Mouse (Mus musculus): ENCODE results near the gene Chst14. TPM values are rescaled to one million over a fixed set of nuclear protein-coding genes. Genes with fewer than 3 reads are reported as not detected.

Gene Chst14
- polyA plus RNA-seq, 1 experiment = 10.3 TPM

DNA sequence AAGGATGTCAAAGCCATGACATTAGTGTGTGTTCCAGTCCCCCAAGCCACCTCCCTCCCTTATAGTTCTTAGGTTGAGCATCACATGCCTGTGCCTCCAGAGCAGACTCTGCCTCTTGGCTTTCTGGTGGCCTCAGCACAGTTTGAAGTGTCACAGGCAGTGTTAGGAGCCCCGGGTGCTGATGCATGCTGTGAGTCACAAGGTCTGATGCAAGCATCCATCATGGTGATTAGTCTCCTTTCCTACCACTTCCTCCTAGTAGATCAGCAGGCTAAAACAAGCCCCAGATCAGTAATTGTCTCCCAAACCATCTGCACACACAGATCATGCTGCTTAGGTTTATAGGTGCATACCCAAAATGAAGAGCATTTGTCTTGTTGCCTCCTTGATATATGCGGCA lies 35.2 kb downstream of the Chst14 start:
- Histone ChIP-seq H3K4me1 (ENCODE audit: control insufficient read depth, insufficient read depth, low read length) (no peaks in the 10 kb centered on the region), H3K36me3 (ENCODE audit: control insufficient read depth, insufficient read depth, low read length, poor library complexity, severe bottlenecking) (no peaks in the 10 kb centered on the region), H3K9ac (ENCODE audit: low read depth, poor library complexity, severe bottlenecking) (no peak overlapping the region), H3K9me3 (replicated peaks; ENCODE audit: control insufficient read depth, insufficient read depth, low read length, poor library complexity, severe bottlenecking) (no peaks in the 10 kb centered on the region), H3K27me3 (ENCODE audit: control insufficient read depth, insufficient read depth, low read length, poor library complexity, severe bottlenecking) (no peaks in the 10 kb centered on the region), H3K4me3 (ENCODE audit: low read depth, low read length) (no peak overlapping the region), H3K27ac (ENCODE audit: insufficient read depth, low read length) (no peak overlapping the region)
- TF ChIP-seq CTCF (IDR thresholded peaks at IDR 0.05; ENCODE audit: low read depth, low read length) (no peak), EP300 (IDR thresholded peaks at IDR 0.05; ENCODE audit: insufficient read depth, low read depth, low read length) (no peak)

- Histone ChIP-seq H3K27ac (ENCODE audit: insufficient read depth, low read length) (no peak overlapping the region), H3K4me3 (ENCODE audit: low read depth, low read length) (no peak overlapping the region), H3K36me3 (ENCODE audit: control insufficient read depth, insufficient read depth, low read length, poor library complexity, severe bottlenecking) (no peaks in the 10 kb centered on the region), H3K9ac (ENCODE audit: low read depth, poor library complexity, severe bottlenecking) (no peak overlapping the region), H3K27me3 (ENCODE audit: control insufficient read depth, insufficient read depth, low read length, poor library complexity, severe bottlenecking) (no peaks in the 10 kb centered on the region), H3K9me3 (replicated peaks; ENCODE audit: control insufficient read depth, insufficient read depth, low read length, poor library complexity, severe bottlenecking) (no peaks in the 10 kb centered on the region), H3K4me1 (ENCODE audit: control insufficient read depth, insufficient read depth, low read length) (no peaks in the 10 kb centered on the region)
- TF ChIP-seq POLR2A (IDR thresholded peaks at IDR 0.05; ENCODE audit: insufficient read depth, low read length) = no peak
- TF ChIP-seq CTCF (IDR thresholded peaks at IDR 0.05; ENCODE audit: low read depth, low read length) = no peak
- TF ChIP-seq EP300 (IDR thresholded peaks at IDR 0.05; ENCODE audit: insufficient read depth, low read depth, low read length) = no peak
These were observed 36.8 kb downstream of the Chst14 start for GRCm38 (mm10) chr2:118963007-118963675.

DNA sequence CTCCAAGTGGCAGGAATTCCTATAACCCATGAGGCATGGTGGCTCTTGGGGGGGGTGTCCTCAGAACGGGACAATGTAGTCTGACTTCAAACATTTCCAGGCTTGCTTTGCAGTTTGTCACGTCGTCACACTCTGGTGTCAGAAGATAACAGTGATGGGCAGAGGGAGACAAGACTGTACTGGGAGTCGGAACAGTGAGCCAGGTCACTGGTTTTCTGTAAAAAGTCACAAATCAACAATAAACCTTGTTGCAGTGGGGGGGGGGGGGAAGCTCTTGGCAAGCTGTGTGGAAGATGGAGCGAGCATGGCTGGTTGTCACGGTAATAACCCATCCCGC lies 37.3 kb downstream of the Chst14 start:
- no peaks in the 10 kb centered on the region for H3K4me1 ChIP-seq (ENCODE audit: control insufficient read depth, insufficient read depth, low read length)
- no peaks in the 10 kb centered on the region for H3K9me3 ChIP-seq (replicated peaks; ENCODE audit: control insufficient read depth, insufficient read depth, low read length, poor library complexity, severe bottlenecking)
- H3K27ac ChIP-seq (ENCODE audit: insufficient read depth, low read length) = no peak overlapping the region
- H3K4me3 ChIP-seq (ENCODE audit: low read depth, low read length) = no peak overlapping the region
- no peaks in the 10 kb centered on the region for H3K36me3 ChIP-seq (ENCODE audit: control insufficient read depth, insufficient read depth, low read length, poor library complexity, severe bottlenecking)
- H3K27me3 ChIP-seq (ENCODE audit: control insufficient read depth, insufficient read depth, low read length, poor library complexity, severe bottlenecking) = no peaks in the 10 kb centered on the region
- H3K9ac ChIP-seq (ENCODE audit: low read depth, poor library complexity, severe bottlenecking) = no peak overlapping the region
- TF ChIP-seq POLR2A (IDR thresholded peaks at IDR 0.05; ENCODE audit: insufficient read depth, low read length) (no peak), CTCF (IDR thresholded peaks at IDR 0.05; ENCODE audit: low read depth, low read length) (no peak), EP300 (IDR thresholded peaks at IDR 0.05; ENCODE audit: insufficient read depth, low read depth, low read length) (no peak)

GRCm38 (mm10) chr2:118969585-118970147 lies 43.4 kb downstream of the Chst14 start:
- no peak for TF ChIP-seq EP300 (IDR thresholded peaks at IDR 0.05; ENCODE audit: insufficient read depth, low read depth, low read length)
- no peak for TF ChIP-seq POLR2A (IDR thresholded peaks at IDR 0.05; ENCODE audit: insufficient read depth, low read length)
- no peak for TF ChIP-seq CTCF (IDR thresholded peaks at IDR 0.05; ENCODE audit: low read depth, low read length)
- no peak overlapping the region for H3K4me3 ChIP-seq (ENCODE audit: low read depth, low read length)

GRCm38 (mm10) chr2:118972048-118972447 lies 45.8 kb downstream of the Chst14 start:
- Histone ChIP-seq H3K27ac (ENCODE audit: insufficient read depth, low read length) (no peak overlapping the region), H3K4me1 (ENCODE audit: control insufficient read depth, insufficient read depth, low read length) (no peaks in the 10 kb centered on the region), H3K4me3 (ENCODE audit: low read depth, low read length) (no peak overlapping the region), H3K9ac (ENCODE audit: low read depth, poor library complexity, severe bottlenecking) (no peak overlapping the region), H3K36me3 (ENCODE audit: control insufficient read depth, insufficient read depth, low read length, poor library complexity, severe bottlenecking) (no peaks in the 10 kb centered on the region), H3K9me3 (replicated peaks; ENCODE audit: control insufficient read depth, insufficient read depth, low read length, poor library complexity, severe bottlenecking) (no peaks in the 10 kb centered on the region), H3K27me3 (ENCODE audit: control insufficient read depth, insufficient read depth, low read length, poor library complexity, severe bottlenecking) (0 out of 2 replicates have a peak, but pooled peaks cover 2% of the 10 kb centered on the region)
- TF ChIP-seq POLR2A (IDR thresholded peaks at IDR 0.05; ENCODE audit: insufficient read depth, low read length) (no peak), CTCF (IDR thresholded peaks at IDR 0.05; ENCODE audit: low read depth, low read length) (no peak), EP300 (IDR thresholded peaks at IDR 0.05; ENCODE audit: insufficient read depth, low read depth, low read length) (no peak)

More at GRCm38 (mm10) chr2:118969585-118970147, 43.4 kb downstream of the Chst14 start:
- Histone ChIP-seq H3K4me1 (ENCODE audit: control insufficient read depth, insufficient read depth, low read length) (no peaks in the 10 kb centered on the region), H3K27ac (ENCODE audit: insufficient read depth, low read length) (no peak overlapping the region), H3K36me3 (ENCODE audit: control insufficient read depth, insufficient read depth, low read length, poor library complexity, severe bottlenecking) (no peaks in the 10 kb centered on the region), H3K27me3 (ENCODE audit: control insufficient read depth, insufficient read depth, low read length, poor library complexity, severe bottlenecking) (0 out of 2 replicates have a peak, but pooled peaks cover 1% of the 10 kb centered on the region), H3K9ac (ENCODE audit: low read depth, poor library complexity, severe bottlenecking) (no peak overlapping the region), H3K9me3 (replicated peaks; ENCODE audit: control insufficient read depth, insufficient read depth, low read length, poor library complexity, severe bottlenecking) (no peaks in the 10 kb centered on the region)

- Histone ChIP-seq H3K27ac (ENCODE audit: insufficient read depth, low read length) (no peak overlapping the region), H3K4me3 (ENCODE audit: low read depth, low read length) (peak overlapping the region; percentile 44; the same call in 1 of the 2 replicates), H3K36me3 (ENCODE audit: control insufficient read depth, insufficient read depth, low read length, poor library complexity, severe bottlenecking) (no peaks in the 10 kb centered on the region), H3K9ac (ENCODE audit: low read depth, poor library complexity, severe bottlenecking) (peak overlapping the region; percentile 26; the same call in 1 of the 2 replicates), H3K4me1 (ENCODE audit: control insufficient read depth, insufficient read depth, low read length) (no peaks in the 10 kb centered on the region), H3K27me3 (ENCODE audit: control insufficient read depth, insufficient read depth, low read length, poor library complexity, severe bottlenecking) (0 out of 2 replicates have a peak, but pooled peaks cover 2% of the 10 kb centered on the region), H3K9me3 (replicated peaks; ENCODE audit: control insufficient read depth, insufficient read depth, low read length, poor library complexity, severe bottlenecking) (no peaks in the 10 kb centered on the region)
- TF ChIP-seq POLR2A (IDR thresholded peaks at IDR 0.05; ENCODE audit: insufficient read depth, low read length) (no peak), CTCF (IDR thresholded peaks at IDR 0.05; ENCODE audit: low read depth, low read length) (peak; percentile 70), EP300 (IDR thresholded peaks at IDR 0.05; ENCODE audit: insufficient read depth, low read depth, low read length) (no peak)
These were observed 46.5 kb downstream of the Chst14 start for GRCm38 (mm10) chr2:118972687-118973376.

All from ES-Bruce4 (cell line).